Mouse (Mus musculus): ENCODE measurements around the gene Mobp. TPM values are rescaled to one million over a fixed set of nuclear protein-coding genes. Genes with fewer than 3 reads are reported as not detected.

The Mobp gene
- total RNA-seq, 2 experiments from 2014 or later = 128 to 224 TPM

DNA sequence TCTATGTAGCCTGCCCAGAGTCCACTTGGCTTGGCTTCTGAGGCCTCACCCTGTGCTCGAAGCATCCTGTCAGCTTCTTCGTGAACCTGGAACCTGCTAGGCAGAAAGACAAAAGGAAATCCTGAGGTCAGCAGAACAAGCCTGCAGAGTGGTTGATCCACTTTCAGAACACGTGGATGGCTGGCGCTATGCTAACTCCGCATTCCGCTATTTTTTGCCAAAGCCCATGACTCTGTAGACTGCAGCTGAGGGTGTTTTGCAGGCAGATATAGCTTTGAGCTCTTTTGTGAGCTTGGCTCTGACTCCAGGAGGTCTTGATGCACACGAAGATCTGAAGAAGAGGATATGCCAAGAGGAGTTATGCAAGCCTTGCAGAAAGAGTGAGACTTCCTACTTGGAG, 43.2 kb downstream of the Mobp start:
- intact Hi-C loops (cut with DNase I) = loop anchor here (5.0 kb wide), 2 partner anchors 110 to 235 kb away; partner anchors contain the start of gene Myrip
- peak; percentile 68 to 71 for DNase-seq (ENCODE audit: low spot score in 2 of 2)

DNA sequence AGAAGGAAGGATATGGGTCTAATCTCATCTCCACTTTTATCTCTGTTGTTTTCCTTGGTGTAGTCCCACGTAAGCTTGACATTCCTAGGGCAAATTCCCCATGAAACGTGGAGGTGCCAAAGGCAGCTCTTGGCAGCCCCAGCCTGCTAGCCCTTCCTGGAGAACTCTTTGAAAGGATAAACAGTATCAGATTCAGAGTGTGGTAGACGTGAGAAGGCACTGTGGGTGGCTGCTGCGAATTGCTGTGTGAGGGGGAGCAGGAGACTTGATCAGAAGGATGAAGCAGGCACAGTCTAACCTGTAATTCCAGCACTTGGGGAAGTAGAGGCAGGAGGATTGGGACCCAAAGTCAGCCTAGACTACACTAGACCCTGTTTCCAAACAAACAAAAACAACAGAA, 51.4 kb downstream of the Mobp start:
- intact Hi-C loops (cut with DNase I) = no loop called here
- no peak for DNase-seq (ENCODE audit: low spot score in 2 of 2)

DNA sequence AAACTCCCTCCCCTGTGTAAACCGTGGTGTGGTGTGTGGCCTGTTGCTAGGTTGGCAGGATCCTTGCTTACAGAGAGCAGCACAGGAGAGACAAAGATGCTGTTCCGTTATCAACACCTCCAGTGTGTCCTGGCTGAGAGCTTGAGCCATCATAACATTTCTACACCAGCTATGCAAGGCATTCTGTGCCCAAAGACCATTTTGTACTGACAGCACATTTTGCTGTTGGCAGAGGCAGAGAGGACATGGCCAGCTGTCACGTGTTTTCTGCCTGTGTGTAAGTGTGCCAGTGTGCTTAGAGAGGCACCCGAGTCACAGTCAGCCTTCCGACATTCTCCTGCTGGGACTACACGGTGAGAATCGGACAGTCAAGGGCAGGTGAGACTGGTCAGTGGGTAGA, 52.2 kb downstream of the Mobp start:
- DNase-seq (ENCODE audit: low spot score in 2 of 2) = no peak
- intact Hi-C loops (cut with DNase I) = no loop called here

DNA sequence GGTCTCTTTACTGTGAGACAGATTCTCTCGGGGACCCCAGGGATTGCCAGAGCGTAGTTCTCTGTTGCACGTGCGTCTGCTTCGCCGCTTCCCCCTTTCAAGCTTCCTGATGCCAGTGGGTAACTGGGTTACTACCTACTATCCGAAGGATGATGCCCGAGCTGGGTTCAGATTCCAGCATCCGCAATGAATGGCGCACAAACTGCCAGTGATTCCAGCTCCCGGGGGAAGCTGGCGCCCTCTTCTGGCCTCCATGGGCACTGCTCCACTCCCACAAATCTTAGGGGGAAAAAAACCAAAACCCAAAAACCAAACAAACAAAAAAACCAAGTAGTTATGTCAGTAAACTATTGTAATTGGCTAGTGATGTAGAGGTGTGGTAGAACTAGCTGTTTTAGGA, 53.2 kb downstream of the Mobp start:
- peak in 1 of 2 experiments; percentile 37 for DNase-seq (ENCODE audit: low spot score in 2 of 2)
- intact Hi-C loops (cut with DNase I) = no loop called here

DNA sequence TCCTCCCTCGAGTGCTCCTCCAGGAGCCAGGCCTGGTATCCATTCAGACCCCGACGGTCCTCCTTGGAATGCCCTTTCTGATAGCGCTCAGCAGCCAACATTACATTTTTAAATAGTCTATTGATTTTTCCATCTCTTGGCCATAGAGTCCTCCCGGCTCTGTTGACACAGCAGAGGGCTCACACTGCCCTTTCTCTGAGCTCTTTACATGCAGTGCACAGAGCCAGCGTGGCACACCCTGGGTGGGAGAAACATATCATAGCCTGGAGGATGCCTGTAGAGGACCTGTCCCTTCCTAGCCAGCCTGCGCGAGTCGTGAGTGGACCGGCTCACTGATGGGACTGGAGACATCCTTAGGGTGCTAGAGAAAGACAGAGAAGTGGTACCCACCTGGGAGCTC, 54.4 kb downstream of the Mobp start:
- DNase-seq (ENCODE audit: low spot score in 2 of 2) = no peak
- intact Hi-C loops (cut with DNase I) = no loop called here

DNA sequence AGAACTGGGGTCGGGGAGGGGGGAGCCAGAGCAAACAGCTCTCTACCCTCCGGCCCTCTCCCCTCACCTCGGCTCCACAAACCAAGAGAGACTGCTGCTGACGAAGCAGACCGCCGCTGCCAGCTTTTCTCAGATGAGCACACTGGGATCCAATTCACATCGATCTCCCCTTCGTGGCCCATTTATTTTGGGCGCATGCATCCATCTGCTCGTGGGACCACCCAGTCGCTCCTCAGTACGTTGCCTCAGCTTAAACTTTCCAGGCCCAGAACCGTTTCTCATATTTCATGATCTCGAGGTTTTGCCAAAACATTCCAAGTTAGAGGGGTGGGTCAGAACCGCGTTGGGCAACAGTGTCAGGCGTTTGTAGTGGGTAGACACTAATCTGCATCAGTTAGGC, 57.4 kb downstream of the Mobp start:
- DNase-seq (ENCODE audit: low spot score in 2 of 2) = no peak
- intact Hi-C loops (cut with DNase I) = no loop called here

DNA sequence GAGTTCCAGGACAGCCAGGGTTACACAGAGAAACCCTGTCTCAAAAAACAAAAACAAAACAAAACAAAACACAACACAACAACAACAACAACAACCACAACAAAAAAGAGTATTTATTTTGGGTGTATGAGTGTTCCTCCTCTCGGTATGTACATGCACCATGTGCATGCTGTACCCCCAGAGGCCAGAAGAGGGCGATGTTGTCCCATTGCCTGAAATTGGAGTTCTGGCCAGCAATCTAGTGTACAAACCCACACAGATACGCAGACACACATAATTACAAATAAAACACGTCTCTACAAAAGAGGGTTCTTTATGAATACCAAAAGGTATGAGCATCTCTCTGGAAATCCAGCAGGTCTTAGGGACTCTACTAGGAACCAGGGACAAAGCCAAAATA, 60.6 kb downstream of the Mobp start:
- intact Hi-C loops (cut with DNase I) = loop anchor here (5.0 kb wide), 2 partner anchors 92 to 167 kb away; partner anchors contain the start of gene Myrip
- DNase-seq (ENCODE audit: low spot score in 2 of 2) = peak; percentile 75 to 87

DNA sequence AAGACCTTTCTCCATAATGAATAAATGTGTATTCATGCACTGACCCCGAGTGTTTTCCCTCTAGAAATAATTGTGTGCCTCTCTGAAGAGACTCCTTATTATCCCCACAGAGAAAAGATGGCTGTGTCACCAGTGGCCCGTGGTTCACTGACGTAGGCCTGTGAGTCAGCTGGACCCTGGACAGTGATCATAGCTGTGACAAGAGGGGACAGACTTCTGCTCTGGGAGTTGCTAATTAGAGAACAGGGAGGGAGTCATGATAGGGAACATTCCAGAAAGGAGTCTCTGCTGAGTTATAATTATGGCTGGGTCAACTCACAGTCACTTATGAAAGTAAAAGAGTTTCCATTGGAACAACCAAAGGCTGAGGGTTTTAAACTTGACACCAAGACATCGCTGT, 61.4 kb downstream of the Mobp start:
- intact Hi-C loops (cut with DNase I) = loop anchor here (5.0 kb wide), 2 partner anchors 91 to 166 kb away; partner anchors contain the start of gene Myrip
- no peak for DNase-seq (ENCODE audit: low spot score in 2 of 2)

DNA sequence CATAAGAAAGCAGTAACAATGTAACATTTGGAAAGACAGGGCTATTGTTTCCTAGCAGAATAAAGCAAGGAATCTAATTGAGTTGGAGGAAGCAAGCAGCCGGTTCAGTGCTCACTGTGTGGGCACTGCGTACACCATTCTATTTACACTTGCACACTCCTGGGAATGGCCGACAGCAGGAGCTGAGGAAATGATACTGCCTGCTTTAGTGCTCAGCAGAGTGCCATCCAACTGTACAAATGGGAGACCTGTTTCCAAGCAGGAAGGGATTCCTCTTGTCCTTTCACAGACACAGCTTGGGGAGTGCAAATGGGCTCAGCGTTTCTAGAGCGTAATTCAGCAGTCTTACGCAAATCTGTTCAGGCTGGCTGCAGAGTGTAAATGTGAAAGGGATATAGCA, 63.4 kb downstream of the Mobp start:
- no peak for DNase-seq (ENCODE audit: low spot score in 2 of 2)
- intact Hi-C loops (cut with DNase I) = loop anchor here (5.0 kb wide), 2 partner anchors 89 to 164 kb away; partner anchors contain the start of gene Myrip

DNA sequence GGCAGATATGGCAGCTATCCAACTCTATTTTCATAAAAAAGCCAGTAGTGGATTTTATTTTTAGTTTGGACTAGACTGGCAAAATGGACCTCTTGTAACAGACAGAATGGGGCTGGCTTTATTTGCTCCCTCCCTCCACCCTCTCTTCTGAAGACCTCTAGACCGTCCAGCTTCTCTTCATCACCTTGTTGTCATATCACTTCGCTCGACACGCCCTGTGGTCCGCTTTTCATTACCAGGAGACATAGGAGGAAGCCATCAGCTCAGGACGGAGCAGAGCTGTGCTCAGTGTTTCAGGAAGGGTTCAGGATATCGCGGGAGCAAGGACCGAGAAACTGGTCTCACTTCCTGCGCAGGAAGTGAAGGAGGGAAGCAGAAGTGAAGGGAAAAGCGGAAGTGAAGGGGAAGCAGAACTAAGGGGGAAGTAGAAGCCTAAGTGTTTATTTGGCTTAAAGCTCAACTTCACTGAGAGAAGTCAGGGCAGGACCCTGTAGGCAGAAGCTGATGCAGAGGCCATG, 65.5 kb downstream of the Mobp start:
- no peak for DNase-seq (ENCODE audit: low spot score in 2 of 2)
- intact Hi-C loops (cut with DNase I) = loop anchor here (5.0 kb wide), 2 partner anchors 87 to 162 kb away; partner anchors contain the start of gene Myrip

DNA sequence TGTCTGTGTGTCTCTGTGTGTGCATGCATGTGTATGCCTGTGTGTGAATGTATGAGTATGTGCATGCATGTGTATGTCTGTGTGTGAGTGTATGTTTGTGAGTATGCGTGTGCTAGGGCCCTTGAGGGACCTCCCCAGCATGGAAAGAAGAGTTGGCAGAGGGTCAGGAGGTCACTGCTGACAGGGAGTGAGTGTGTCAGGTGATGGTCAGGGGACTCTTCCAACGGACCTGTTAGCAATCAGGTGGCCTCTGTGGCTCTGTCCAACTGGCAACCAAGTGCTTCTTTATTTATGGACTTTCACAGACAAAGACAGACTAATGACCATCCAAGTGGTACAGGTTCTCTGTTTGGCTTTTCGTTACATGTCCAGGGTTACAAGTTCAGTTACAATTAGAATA, 69.9 kb downstream of the Mobp start:
- DNase-seq (ENCODE audit: low spot score in 2 of 2) = no peak
- intact Hi-C loops (cut with DNase I) = no loop called here

Other genes with a start within 250 kb of the Mobp start
- gene Gorasp1, start 212.1 kb upstream of the Mobp start, total RNA-seq (2021) = 10 to 100 TPM; 31.3 to 33.7 TPM
- under 1 TPM; 0.55 TPM for gene Ttc21a, start 212.1 kb upstream of the Mobp start, total RNA-seq (2021)
- 10 to 100 TPM in 1 of 2 experiments, 1 to 10 TPM in 1; 9.4 to 11.1 TPM for gene Csrnp1, start 165.0 kb upstream of the Mobp start, total RNA-seq (2021)
- under 1 TPM; 0.08 to 0.09 TPM for gene Xirp1, start 126.1 kb upstream of the Mobp start, total RNA-seq (2021)
- gene Cx3cr1, start 79.8 kb upstream of the Mobp start, total RNA-seq (2021) = 10 to 100 TPM; 34.9 to 36.7 TPM
- gene Ccr8, start 57.6 kb upstream of the Mobp start, total RNA-seq (2021) = not detected
- gene Slc25a38, start 39.3 kb upstream of the Mobp start, total RNA-seq (2021) = 10 to 100 TPM; 24.2 to 27.0 TPM
- 100 to 1,000 TPM; 505 to 517 TPM for gene Rpsa, start 22.0 kb upstream of the Mobp start, total RNA-seq (2021)
- 10 to 100 TPM; 79.0 to 97.4 TPM for gene Myrip, start 151.8 kb downstream of the Mobp start, total RNA-seq (2021)

Measured in left cerebral cortex, postnatal 14 days (tissue).